Mouse (Mus musculus) hindbrain, embryonic 10.5 days (tissue): ENCODE data around the gene Cryba4. TPM values are rescaled to one million over a fixed set of nuclear protein-coding genes. Genes with fewer than 3 reads are reported as not detected.

ENCODE experiments used
- DNase-seq: peaks from one replicate; pipeline ENCODE4 v3.0.0-alpha.2; 2017; ENCODE audit warnings: low spot score
- H3K27ac ChIP-seq: fragments of 300-500 bp; sonication (generic); 2 replicates; pipeline ENCODE4 v1.5.1; 2016; ENCODE audit warnings: mild to moderate bottlenecking, moderate library complexity
- H3K27me3 ChIP-seq: fragments of 300-500 bp; sonication (generic); 2 replicates; pipeline ENCODE4 v1.6.1; 2016; ENCODE audit warnings: mild to moderate bottlenecking; ENCODE audit not compliant: poor library complexity, insufficient read depth, severe bottlenecking
- H3K36me3 ChIP-seq: fragments of 300-500 bp; sonication (generic); 2 replicates; pipeline ENCODE4 v1.6.1; 2016; ENCODE audit warnings: mild to moderate bottlenecking, moderate library complexity
- H3K4me1 ChIP-seq: fragments of 300-500 bp; sonication (generic); replicated peaks from 2 replicates; pipeline ENCODE4 v1.6.1; 2016; ENCODE audit warnings: mild to moderate bottlenecking
- H3K4me3 ChIP-seq: fragments of 300-500 bp; sonication (generic); 2 replicates; pipeline ENCODE4 v1.5.1; 2016; ENCODE audit warnings: mild to moderate bottlenecking, moderate library complexity
- H3K9me3 ChIP-seq: fragments of 300-500 bp; sonication (generic); 2 replicates; pipeline ENCODE4 v1.6.1; 2016; ENCODE audit warnings: mild to moderate bottlenecking, moderate library complexity
- WGBS: fragments of 180-500 bp; shearing (Covaris S2); methylation state at CpG from one replicate; pipeline ENCODE4 v1.1.7; 2016; 5-methylcytosine and 5-hydroxymethylcytosine counted together
- polyA plus RNA-seq: library from polyadenylated mRNA; unstranded; fragments of >200 nt; fragmentation: Nextera tagmentation; extraction: Ambion mirVana; gene quantifications from 2 replicates; pipeline ENCODE4 v1.2.1, GENCODE M21; 2016

Gene Cryba4
- polyA plus RNA-seq, 1 experiment from 2014 or later, result 1.4 TPM

GRCm38 (mm10) chr5:112237866-112238570 is 14.3 kb downstream of the Cryba4 start:
- H3K36me3 ChIP-seq, result no peaks in the 10 kb centered on the region
- peak overlapping the region; percentile 96 for H3K27ac ChIP-seq
- H3K4me1 ChIP-seq, result peaks cover 69% of the 10 kb centered on the region
- peaks cover 7% of the 10 kb centered on the region; the same call in 1 of the 2 replicates for H3K27me3 ChIP-seq
- no peak for DNase-seq
- no peaks in the 10 kb centered on the region for H3K9me3 ChIP-seq
- H3K4me3 ChIP-seq, result peak overlapping the region; percentile 40
- 42% methylated on average over 9 of the region's 9 CpGs for WGBS

GRCm38 (mm10) chr5:112237439-112237838 is 14.9 kb downstream of the Cryba4 start:
- WGBS, result 1% methylated on average over 16 of the region's 16 CpGs
- no peaks in the 10 kb centered on the region for H3K9me3 ChIP-seq
- H3K27me3 ChIP-seq, result peaks cover 7% of the 10 kb centered on the region; the same call in 1 of the 2 replicates
- peaks cover 65% of the 10 kb centered on the region for H3K4me1 ChIP-seq
- peak overlapping the region; percentile 96 for H3K27ac ChIP-seq
- no peaks in the 10 kb centered on the region for H3K36me3 ChIP-seq
- peak overlapping the region; percentile 40 for H3K4me3 ChIP-seq
- DNase-seq, result peak; percentile 93

- H3K9me3 ChIP-seq, result no peaks in the 10 kb centered on the region
- peak overlapping the region; percentile 40 for H3K4me3 ChIP-seq
- peak overlapping the region; percentile 96 for H3K27ac ChIP-seq
- no peaks in the 10 kb centered on the region for H3K36me3 ChIP-seq
- no peak for DNase-seq
- H3K4me1 ChIP-seq, result peaks cover 71% of the 10 kb centered on the region
- H3K27me3 ChIP-seq, result peaks cover 7% of the 10 kb centered on the region; the same call in 1 of the 2 replicates
- WGBS, result 60% methylated on average over 2 of the region's 2 CpGs
Measured at GRCm38 (mm10) chr5:112236631-112237030, 15.7 kb downstream of the Cryba4 start.

- DNase-seq, result no peak
- H3K36me3 ChIP-seq, result no peaks in the 10 kb centered on the region
- peaks cover 69% of the 10 kb centered on the region for H3K4me1 ChIP-seq
- WGBS, result 63% methylated on average over 5 of the region's 5 CpGs
- no peak overlapping the region for H3K4me3 ChIP-seq
- H3K27me3 ChIP-seq, result peaks cover 7% of the 10 kb centered on the region; the same call in 1 of the 2 replicates
- H3K9me3 ChIP-seq, result no peaks in the 10 kb centered on the region
- peak overlapping the region; percentile 96 for H3K27ac ChIP-seq
Measured at GRCm38 (mm10) chr5:112235806-112236205, 16.5 kb downstream of the Cryba4 start.

GRCm38 (mm10) chr5:112228240-112229076 is 23.9 kb downstream of the Cryba4 start:
- Histone ChIP-seq H3K4me3 (peak overlapping the region; percentile 82), H3K9me3 (no peaks in the 10 kb centered on the region), H3K27me3 (peaks cover 39% of the 10 kb centered on the region), H3K4me1 (peaks cover 67% of the 10 kb centered on the region), H3K36me3 (peaks cover 27% of the 10 kb centered on the region), H3K27ac (peak overlapping the region; percentile 99)
- WGBS, result under 1% methylated on average over 57 of the region's 57 CpGs
- DNase-seq, result peak; percentile 87

- H3K9me3 ChIP-seq, result no peaks in the 10 kb centered on the region
- H3K4me3 ChIP-seq, result peak overlapping the region; percentile 82
- no peak for DNase-seq
- peaks cover 33% of the 10 kb centered on the region for H3K36me3 ChIP-seq
- peak overlapping the region; percentile 99 for H3K27ac ChIP-seq
- WGBS, result under 1% methylated on average over 13 of the region's 13 CpGs
- H3K4me1 ChIP-seq, result peaks cover 73% of the 10 kb centered on the region
- peaks cover 39% of the 10 kb centered on the region for H3K27me3 ChIP-seq
Measured at GRCm38 (mm10) chr5:112227898-112228239, 24.4 kb downstream of the Cryba4 start.

- peak; percentile 53 for DNase-seq
- peaks cover 78% of the 10 kb centered on the region for H3K4me1 ChIP-seq
- H3K4me3 ChIP-seq, result peak overlapping the region; percentile 82
- peaks cover 39% of the 10 kb centered on the region for H3K27me3 ChIP-seq
- WGBS, result under 1% methylated on average over 30 of the region's 30 CpGs
- peak overlapping the region; percentile 99 for H3K27ac ChIP-seq
- H3K36me3 ChIP-seq, result peaks cover 38% of the 10 kb centered on the region
- no peaks in the 10 kb centered on the region for H3K9me3 ChIP-seq
Measured at GRCm38 (mm10) chr5:112227354-112227753, 25.0 kb downstream of the Cryba4 start.

- Histone ChIP-seq H3K9me3 (no peaks in the 10 kb centered on the region), H3K4me1 (peaks cover 85% of the 10 kb centered on the region), H3K27ac (peak overlapping the region; percentile 99), H3K27me3 (peaks cover 39% of the 10 kb centered on the region), H3K4me3 (peak overlapping the region; percentile 82), H3K36me3 (peaks cover 55% of the 10 kb centered on the region)
- 35% methylated on average over 6 of the region's 6 CpGs for WGBS
- peak; percentile 70 for DNase-seq
Measured at GRCm38 (mm10) chr5:112225591-112225990, 26.7 kb downstream of the Cryba4 start.

GRCm38 (mm10) chr5:112220203-112220602 is 32.1 kb downstream of the Cryba4 start:
- WGBS, result 88% methylated on average over 8 of the region's 8 CpGs
- H3K4me3 ChIP-seq, result no peak overlapping the region
- H3K4me1 ChIP-seq, result peaks cover 97% of the 10 kb centered on the region
- H3K27ac ChIP-seq, result peak overlapping the region; percentile 73; the same call in 1 of the 2 replicates
- H3K36me3 ChIP-seq, result peaks cover 88% of the 10 kb centered on the region
- no peak for DNase-seq
- H3K9me3 ChIP-seq, result no peaks in the 10 kb centered on the region
- no peaks in the 10 kb centered on the region for H3K27me3 ChIP-seq

GRCm38 (mm10) chr5:112219398-112219797 is 32.9 kb downstream of the Cryba4 start:
- Histone ChIP-seq H3K27me3 (no peaks in the 10 kb centered on the region), H3K4me3 (peak overlapping the region; percentile 9; the same call in 1 of the 2 replicates), H3K4me1 (peaks cover 97% of the 10 kb centered on the region), H3K9me3 (no peaks in the 10 kb centered on the region), H3K36me3 (peaks cover 80% of the 10 kb centered on the region), H3K27ac (peak overlapping the region; percentile 73)
- no peak for DNase-seq
- WGBS, result 14% methylated on average over 1 of the region's 1 CpGs

GRCm38 (mm10) chr5:112218679-112219078 is 33.6 kb downstream of the Cryba4 start:
- Histone ChIP-seq H3K4me1 (peaks cover 97% of the 10 kb centered on the region), H3K9me3 (no peaks in the 10 kb centered on the region), H3K4me3 (0 out of 2 replicates have a peak overlapping the region, but pooled peaks have one; percentile 9), H3K36me3 (peaks cover 73% of the 10 kb centered on the region), H3K27me3 (no peaks in the 10 kb centered on the region), H3K27ac (peak overlapping the region; percentile 73)
- DNase-seq, result no peak
- WGBS, result 82% methylated on average over 4 of the region's 4 CpGs

- 52% methylated on average over 22 of the region's 22 CpGs for whole genome bisulfite sequencing
- Histone ChIP-seq H3K4me1 (peaks cover 96% of the 10 kb centered on the region), H3K36me3 (peaks cover 57% of the 10 kb centered on the region), H3K9me3 (no peaks in the 10 kb centered on the region), H3K27ac (peak overlapping the region; percentile 86), H3K27me3 (no peaks in the 10 kb centered on the region), H3K4me3 (peak overlapping the region; percentile 3; the same call in 1 of the 2 replicates)
- DNase-seq, result peak; percentile 49
Measured at GRCm38 (mm10) chr5:112217031-112217430, 35.3 kb downstream of the Cryba4 start.

GRCm38 (mm10) chr5:112216335-112216734 is 36.0 kb downstream of the Cryba4 start:
- WGBS, result 56% methylated on average over 7 of the region's 7 CpGs
- peak overlapping the region; percentile 36; the same call in 1 of the 2 replicates for H3K4me3 ChIP-seq

More at GRCm38 (mm10) chr5:112216335-112216734, 36.0 kb downstream of the Cryba4 start:
- Histone ChIP-seq H3K27ac (peak overlapping the region; percentile 86), H3K27me3 (no peaks in the 10 kb centered on the region), H3K36me3 (peaks cover 50% of the 10 kb centered on the region), H3K9me3 (no peaks in the 10 kb centered on the region), H3K4me1 (peaks cover 95% of the 10 kb centered on the region)
- no peak for DNase-seq
